Mouse (Mus musculus) megakaryocyte-erythroid progenitor cell, adult 5-6 weeks (primary cell): Measurements from ENCODE around the gene Lrrc19. TPM values are rescaled to one million over a fixed set of nuclear protein-coding genes. Genes with fewer than 3 reads are reported as not detected.
A peak's percentile ranks its signal among the peaks of the same experiment; 100 is the strongest.
"Not testable (repeated sequence)": the region's sequence is repeated elsewhere in the genome, so short reads cannot be mapped to it uniquely, and the experiment has no call there.

Experiments
- ATAC-seq: replicated peaks from 2 replicates; pipeline ENCODE4 v1.8.0; 2016; ENCODE audit warnings: mild to moderate bottlenecking, inconsistent platforms; ENCODE audit not compliant: severe bottlenecking, poor library complexity, low FRiP score, low TSS enrichment
- total RNA-seq, 2 experiments: library from RNA; stranded (forward) in 1 of 2; stranded (reverse) in 1 of 2; fragments of 200-1000, 215-1000 nt in 1 of 2; fragments of >200 nt in 1 of 2; fragmentation: Nextera tagmentation in 1 of 2; gene quantifications; 2 replicates each; pipeline ENCODE4 v1.2.3; 2014 to 2017

The Lrrc19 gene
- total RNA-seq (2014; fragmentation: Nextera tagmentation): not detected in 2 replicates
- not detected in 2 replicates for total RNA-seq (2017)

DNA sequence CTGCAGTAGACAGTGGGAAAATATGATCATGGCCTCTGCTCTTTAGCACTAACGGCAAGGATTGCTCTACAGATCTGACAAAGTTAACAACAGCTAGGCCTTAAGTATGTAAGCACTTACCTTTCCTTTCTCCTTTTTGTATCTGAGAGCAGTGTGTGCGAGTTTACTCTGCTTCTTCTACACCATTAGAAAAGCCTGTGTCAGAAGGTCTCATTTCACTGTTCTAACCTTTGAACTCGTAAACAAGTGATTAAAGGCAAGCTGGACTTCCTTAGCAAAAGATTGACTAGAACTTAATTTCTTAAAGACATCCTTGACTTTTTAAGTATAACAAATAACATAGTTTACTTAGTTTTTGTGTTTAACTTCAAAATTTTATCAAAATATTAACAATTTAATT lies at the start of gene Lrrc19:
Gene Lrrc19, minus strand, starts transcription at position 225 of the 400 bp plus-strand sequence.
- ATAC-seq: no peak

DNA sequence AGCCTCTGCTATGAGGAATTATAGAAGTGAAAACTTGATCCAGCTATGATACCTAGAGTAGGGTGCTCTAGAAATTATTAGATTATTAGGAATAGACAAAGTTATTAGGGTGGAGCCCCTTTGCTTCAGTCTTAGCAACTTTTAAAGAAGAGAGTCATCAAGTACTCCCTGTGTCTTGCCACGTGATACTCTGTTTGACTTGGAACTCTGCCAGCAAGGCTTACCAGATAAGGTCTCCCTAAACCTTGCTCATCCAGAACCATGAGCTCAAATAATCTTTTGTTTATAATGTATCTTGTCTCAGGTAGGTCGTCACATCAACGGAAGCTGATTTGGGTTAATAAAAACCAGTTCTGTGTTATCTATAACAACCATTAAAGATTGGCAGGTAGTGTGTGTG lies 46.4 kb upstream of the Lrrc19 start:
- no peak for ATAC-seq

DNA sequence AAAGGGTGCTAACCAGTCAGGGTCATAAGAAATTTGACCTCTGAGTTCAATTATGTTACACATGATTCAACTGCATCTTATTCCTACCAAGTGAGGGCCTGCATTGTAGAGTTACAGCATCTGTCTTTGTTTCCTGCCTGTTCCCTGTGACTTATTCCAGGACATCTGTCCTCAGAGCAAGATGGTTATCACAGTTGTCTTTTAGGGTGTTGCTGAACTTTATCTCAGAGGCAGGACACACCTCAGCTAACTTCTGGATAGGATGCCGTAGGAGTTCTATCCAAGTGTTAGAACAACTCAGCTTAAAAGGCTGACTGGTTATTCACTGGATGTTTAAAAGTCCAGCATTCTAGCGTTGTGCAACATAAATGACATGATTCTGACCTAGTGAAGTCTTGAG lies 42.2 kb upstream of the Lrrc19 start:
- ATAC-seq: peak; percentile 60

DNA sequence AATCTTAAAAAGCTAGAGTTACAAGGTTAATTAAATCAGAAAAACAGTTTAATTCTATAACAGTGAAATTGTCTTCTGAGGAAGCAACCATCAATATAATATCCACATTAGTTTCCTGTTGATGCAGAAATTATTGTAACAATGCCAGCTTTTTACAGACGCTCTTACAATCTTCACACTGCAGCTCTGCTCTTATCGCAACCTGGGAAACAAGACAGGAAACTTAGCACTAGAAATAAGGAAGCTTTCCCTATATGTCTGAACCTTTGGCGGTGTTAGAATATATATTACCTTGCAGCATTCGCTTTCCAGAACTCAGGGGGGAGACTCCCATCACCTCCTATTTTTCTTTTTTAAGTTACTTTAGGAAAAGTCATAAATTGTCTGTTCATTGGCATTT lies 41.1 kb upstream of the Lrrc19 start:
- ATAC-seq: peak; percentile 85

DNA sequence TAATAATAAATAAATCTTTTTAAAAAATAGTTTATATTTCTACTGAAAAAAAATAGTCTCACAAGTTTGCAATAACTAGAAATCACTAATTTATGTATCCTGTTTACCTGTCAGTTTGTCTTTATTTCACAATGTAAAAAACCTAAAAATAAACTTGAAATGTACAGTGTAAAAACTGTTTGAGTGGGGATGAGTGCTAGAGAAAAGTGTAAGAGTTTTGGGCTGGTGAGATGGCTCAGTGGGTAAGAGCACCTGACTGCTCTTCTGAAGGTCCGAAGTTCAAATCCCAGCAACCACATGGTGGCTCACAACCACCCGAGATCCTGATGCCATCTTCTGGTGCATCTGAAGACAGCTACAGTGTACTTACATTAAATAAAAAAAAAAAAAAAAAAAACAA lies 39.9 kb upstream of the Lrrc19 start:
- ATAC-seq: not testable (repeated sequence)

DNA sequence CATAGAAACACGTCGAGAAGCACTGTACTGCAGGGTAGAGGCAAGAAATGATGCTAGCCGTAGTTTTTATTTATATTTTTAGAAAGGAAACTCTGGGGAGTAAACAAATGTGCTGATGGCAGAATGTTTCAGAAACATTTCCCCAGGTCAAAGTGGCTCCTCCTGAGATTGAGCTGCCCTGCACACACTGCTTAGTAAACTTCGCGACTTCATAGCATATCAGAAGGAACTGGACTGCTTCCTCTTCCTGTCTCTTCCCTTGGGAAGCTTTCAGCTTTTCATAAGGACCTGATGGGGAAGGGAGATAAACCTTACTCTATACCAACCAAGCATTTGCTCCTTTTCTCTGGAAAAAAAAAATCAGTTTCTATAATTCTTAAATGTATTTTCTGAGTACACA lies 33.4 kb upstream of the Lrrc19 start:
- no peak for ATAC-seq

DNA sequence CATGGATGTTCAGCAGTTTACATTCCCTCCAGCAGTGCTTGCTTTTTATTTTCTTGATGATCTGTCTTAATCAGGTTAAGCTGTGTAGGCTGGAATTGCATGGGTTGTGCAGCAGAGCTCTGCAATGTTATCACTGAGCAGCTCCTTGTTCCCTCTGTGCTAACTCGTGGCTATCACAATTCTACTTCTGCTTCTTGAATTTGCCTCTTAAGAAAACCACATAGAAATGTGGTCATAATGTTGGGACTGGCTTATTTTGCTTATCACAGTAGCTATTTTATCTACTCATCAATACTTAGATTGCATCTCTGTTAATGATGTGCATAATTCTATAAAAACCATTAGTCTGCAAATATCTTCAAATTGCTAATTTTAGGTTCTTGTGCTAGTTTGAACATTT lies 32.1 kb upstream of the Lrrc19 start:
- peak; percentile 90 for ATAC-seq

DNA sequence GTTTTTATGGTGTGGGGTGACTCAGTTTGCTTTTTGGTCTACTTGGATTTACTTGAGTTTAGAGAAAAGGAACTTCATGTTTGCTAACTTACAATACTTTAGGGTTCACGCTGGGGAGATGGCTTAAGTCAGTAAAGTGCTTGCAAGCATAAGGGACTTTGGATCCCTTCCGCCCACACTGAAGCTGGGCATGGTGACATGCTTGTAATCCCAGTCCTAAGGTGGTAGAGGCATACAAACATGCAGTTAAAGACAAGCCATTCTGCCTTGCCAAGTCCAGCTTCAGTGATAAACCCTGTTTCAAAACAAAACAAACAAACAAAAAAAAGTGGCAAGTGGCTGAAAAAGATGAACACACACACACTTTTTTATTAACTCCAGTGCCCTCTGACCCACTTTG lies 31.2 kb upstream of the Lrrc19 start:
- no peak for ATAC-seq

DNA sequence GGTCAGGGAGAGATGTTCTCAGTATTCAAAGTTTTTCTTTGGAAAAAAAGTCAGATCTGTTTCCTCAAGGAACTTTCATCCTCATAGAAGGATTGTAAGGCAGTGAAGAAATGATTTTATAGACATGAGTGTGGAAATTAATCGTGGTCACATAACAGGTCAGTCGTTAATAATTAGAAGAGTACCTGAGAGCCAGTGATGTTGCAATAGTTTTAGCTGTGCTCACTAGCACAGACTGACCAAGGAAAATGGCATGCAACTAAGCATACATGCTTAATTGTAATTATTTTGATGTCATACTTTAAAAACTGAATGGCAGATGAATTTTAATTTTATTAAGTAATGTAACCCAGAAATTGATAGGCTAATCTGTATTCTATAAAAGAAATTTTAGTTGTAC lies 30.7 kb upstream of the Lrrc19 start:
- no peak for ATAC-seq

DNA sequence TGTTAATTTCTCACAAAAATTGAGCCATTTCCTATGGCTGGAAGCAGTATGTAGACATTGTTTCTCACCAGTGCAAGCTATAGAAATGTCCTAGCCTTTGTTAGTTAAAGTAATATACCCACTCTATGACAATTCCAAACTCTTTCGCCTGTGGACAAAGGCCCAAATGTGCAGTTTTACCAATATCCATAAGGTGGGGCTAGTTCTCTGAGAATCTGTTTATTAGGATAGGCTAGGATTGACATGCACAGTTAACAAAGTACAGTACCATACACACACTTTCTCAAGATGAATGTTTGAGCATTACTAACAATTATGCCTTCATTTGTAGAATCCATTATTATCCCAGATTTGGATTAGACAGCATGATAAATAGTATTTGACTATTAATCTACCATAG lies 19.8 kb upstream of the Lrrc19 start:
- ATAC-seq: peak; percentile 96

DNA sequence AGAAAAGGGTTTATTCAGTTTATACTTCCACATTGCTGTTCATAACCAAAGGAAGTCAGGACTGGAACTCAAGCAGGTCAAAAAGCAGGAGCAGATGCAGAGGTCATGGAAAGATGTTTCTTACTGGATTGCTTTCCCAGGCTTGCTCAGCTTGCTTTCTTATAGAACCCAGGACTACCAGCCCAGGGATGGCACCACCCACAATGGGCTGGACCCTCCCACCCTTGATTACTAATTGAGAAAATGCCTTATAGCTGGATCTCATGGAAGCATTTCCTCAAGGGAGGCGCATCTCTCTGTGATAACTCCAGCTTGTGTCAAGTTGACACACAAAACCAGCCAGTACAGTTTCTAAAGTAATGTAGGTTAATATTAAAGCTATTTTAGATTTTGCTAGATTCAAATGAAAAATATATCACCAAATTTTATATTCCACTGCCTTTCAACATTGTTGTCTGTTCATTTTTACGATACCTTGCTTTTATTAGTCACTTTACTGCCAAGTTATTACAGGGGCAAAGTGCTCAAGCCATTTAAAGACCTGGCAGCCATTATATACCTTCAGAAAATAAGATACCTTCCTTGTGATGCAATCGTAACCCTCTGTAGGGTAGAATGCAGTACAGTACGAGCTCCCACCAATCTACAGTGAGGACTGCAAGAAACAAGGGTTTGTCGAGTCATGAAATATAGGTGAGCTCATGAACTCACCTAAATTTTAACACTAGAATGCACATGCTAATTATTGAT lies 657 bp upstream of the Lrrc19 start:
- not testable (repeated sequence) for ATAC-seq

DNA sequence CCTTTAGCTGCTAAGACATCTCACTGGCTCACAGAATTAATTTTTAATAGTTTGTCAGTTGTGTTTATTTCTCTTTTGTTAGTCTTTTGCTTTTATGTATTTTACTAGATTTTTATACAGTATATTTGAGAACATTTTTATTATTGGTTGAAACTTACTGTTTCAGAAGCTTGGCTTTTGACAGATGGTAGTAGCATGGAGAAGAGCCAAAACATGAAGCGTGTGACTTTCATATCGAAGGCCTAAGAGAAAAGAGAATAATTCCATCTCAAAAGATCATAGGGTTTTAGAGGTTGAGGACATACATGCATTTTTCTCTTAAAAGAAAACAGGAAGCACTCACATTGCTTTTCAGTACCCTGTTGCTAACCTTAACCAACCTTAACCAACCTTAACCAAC lies 6.8 kb downstream of the Lrrc19 start:
- no peak for ATAC-seq

DNA sequence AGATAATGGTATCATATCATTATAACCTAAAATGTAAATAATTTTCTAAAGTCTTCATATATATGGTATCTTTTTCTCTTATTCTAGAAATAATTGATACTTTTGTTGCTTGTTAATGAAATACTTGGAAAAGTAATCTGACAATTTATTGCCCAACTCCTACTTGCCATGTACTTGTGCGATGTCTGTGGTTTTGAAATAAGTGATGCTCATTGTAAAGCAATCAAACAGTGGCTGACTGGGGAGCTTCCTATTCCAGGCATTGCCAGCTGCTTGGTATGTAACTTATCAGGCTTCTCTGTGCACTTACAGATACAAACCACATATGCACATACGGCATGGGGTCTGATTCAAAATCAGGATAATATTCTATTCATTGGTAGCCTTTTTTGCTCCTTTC lies 29.9 kb downstream of the Lrrc19 start:
- no peak for ATAC-seq

DNA sequence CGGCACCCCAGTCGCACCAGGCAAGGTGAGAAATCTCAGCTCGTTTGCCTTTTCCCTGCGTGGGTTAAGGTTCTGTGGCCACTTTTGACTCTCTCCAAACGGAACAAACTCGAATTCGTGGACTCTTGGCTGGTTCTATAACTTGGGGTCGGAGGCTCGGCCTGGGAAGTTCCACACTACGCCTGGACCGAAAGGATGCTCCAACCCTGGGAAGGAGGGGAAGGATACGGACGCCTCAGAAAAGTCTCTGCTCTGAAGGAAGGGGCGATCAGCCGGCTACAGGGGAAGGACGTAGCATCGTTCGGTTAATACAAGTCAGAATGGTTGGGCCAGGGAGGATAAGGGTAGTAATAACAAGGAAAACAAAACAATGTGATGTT lies 35.3 kb downstream of the Lrrc19 start:
- peak; percentile 63 for ATAC-seq

DNA sequence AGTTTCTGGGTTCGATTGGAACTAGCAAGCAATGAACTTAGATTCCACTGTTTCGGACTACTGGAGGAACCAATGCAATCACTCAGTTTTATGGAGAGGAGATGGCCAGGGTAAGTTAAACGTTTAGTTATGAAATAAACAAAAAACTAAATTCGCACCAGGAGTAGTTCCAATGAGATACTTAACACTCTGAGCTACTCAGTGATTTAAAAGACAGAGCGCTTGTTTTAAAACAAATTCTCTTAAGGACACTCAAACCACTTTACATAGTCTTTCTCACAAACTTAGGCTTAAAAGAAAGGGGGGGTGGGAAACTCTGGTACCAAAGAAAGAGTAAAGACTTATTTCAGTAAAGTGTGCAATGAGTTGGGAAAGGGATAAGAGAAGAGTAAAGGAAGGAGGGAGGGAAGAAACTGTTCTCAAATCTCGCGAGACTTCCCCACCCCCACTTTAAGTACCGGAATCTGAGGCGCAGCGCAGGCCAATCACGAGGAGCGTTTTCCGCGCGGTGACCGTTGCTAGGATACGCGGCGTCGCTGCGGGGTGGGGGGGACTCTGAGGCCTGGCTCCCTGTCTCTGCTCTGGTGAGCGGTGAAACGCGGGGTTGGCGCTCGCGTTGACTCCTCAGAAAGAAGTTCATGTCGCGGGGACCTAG lies 35.8 kb downstream of the Lrrc19 start, which contains the start of gene Ift74:
Gene Ift74, plus strand, starts transcription at position 520 of the 655 bp plus-strand sequence.
- ATAC-seq: peak; percentile 100

DNA sequence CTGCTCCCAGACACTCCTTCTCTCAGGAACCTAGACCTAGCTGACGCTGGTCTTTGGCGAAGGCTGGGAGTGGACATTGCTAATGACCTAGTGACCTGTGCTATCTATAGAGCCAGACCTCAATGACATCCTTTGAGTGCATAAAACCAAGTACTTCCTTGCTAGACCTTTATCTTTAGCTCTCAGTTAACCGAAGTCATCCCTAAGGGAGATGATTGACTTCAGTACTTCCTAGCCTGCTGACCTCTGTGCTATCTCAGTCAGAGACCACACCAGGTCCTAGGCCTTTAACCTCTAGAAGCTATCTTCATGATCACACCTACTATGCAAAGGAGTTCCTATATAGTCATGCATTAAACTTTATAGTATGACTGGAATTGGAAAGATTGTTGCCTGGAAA lies 39.6 kb downstream of the Lrrc19 start:
- ATAC-seq: no peak

DNA sequence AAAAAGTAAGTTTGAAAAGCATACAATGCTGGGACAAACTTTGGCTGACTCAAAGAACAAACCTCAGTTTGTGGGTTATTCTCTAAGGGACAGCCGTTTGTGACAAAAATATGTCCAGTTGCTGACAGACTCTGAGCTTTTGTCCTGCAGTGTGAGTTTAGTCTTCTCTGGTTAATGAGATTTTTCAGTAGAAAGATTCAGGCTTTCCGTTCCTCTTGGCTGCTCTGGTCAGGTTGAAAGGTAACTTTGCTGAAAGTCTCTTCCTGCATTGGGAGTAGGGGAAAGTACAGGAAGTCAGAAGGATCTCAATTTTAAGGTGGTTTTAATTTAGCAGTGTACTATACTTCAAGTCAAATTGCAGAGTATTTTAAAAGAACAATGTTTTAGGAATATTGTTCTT lies 44.4 kb downstream of the Lrrc19 start:
- no peak for ATAC-seq

DNA sequence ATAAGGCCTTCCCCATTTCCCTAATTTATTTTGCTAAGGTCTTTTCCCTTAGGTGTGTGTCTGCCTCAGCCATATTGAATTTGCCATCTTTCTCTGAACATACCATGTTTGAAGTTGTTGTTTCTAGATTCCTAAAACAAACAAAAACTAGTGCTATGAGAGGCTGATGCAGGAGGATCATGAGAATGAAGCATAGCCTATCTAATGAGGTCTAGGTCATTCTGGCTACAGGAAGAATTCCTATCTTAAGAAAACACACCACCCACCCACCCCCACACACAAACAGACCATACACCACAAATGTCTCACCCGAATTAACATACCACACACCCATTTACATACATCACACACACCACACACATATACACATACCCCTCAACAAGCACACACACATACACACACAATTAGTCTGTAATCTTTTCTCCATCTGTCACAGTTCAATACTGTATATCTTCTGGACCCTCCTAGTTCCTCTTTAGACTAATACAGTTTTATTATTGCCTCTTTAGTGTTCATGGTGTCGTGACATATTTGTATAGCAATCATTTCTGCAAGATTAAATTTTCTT lies 45.4 kb downstream of the Lrrc19 start:
- ATAC-seq: no peak

DNA sequence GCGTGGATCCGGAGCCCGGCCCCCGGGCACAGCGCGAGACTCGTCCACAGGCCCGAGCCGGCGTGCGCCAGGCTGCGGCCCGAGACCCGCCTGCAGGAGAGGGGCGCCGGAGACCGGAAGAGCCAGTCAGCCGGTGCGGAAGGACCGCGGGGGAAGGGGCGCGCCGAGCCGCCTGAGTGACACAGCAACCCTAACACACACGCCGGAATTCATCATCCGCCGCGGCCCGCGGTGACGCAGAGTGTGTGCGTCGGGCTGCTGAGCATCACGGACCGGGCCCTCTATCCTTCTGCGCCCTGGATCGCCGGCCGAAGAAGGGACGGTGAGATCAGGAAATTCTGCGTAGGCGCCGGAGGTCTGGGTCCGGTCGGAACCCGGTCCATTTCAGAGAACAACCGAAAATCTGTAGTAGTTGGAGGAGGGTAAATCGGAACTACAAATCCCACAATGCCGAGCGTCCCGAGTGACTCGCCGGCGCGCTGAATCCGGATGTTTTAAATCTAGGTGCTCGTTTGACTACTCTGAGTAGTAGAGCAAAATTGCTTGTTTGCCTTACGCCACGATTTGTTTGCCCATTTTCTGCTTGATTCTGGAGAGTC lies 46.8 kb downstream of the Lrrc19 start, which contains the start of gene Plaa:
Gene Plaa, minus strand, starts transcription at position 214 of the 599 bp plus-strand sequence.
- ATAC-seq: peak; percentile 98

DNA sequence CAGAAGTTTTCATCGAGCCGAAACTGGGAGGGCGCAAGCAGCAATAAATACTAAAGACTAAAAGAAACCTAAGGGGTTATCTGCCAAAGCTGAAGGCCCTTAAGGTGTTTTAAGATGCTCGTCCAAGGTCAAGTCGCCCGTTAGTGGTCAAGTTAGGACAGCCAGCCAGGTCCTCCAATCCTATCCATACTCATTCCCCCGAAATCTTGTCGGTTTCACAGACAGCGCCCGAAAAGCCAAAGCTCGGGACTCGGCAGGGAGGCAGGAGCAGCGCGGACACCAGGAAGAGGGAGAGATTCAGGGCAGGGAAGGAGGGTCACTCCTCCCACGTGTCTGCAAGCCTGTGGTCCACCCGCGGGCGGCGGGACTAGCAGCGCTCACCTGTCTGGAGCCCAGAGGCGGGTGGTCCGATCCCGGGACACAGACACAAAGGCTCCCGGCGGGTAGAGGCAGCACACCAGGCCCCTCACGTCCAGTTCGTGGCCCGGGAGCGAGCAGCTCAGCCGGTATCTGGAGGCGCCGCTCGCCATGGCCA lies 47.4 kb downstream of the Lrrc19 start:
- peak; percentile 59 for ATAC-seq
